23 mouse cellular contexts compared by ENCODE assay signal in genomic region chr8:109790938-109791337, GRCm38 (mm10). TPM values are rescaled to one million over a fixed set of nuclear protein-coding genes. Genes with fewer than 3 reads are reported as not detected.
DNase-seq lines count a peak whose midpoint lies in the region; ATAC-seq and TF ChIP-seq lines count a peak whose summit lies in the region.
"Had no signal": no experiment of that assay in that cellular context is flagged by ENCODE, and none has a peak within 500 bp of the region (broad histone marks: within the 10 kb centered on the region; RNA-seq: fewer than 3 reads in every experiment).

No protein-coding gene starts in this region.

- H3K9me3 ChIP-seq in G1E (replicated peaks): no peaks in the 10 kb centered on the region
- no peaks in the 10 kb centered on the region for H3K9me3 ChIP-seq in liver, embryonic 14.5 days (ENCODE audit: control insufficient read depth, low read length)
- H3K9me3 ChIP-seq: heart, embryonic 12.5 days; kidney, embryonic 15.5 days; lung, embryonic 15.5 days; midbrain, embryonic 13.5 days had no signal

- 0 out of 2 replicates have a peak, but pooled peaks have one; percentile 40 for TF ChIP-seq EP300 in liver, embryonic 14.5 days (IDR thresholded peaks at IDR 0.05; ENCODE audit: low read depth)

- H3K4me3 ChIP-seq in G1E (ENCODE audit: low read depth, low read length): no peak overlapping the region
- H3K4me3 ChIP-seq in liver, embryonic 14.5 days (ENCODE audit: insufficient read depth in 1 of 2, low read depth in 2 of 2, low read length in 2 of 2): no peak overlapping the region
- H3K4me3 ChIP-seq: heart, embryonic 12.5 days; kidney, embryonic 15.5 days; left cerebral cortex, adult 2 months; lung, embryonic 15.5 days; midbrain, embryonic 13.5 days had no signal

- no peak overlapping the region for H3K9ac ChIP-seq in liver, embryonic 14.5 days (replicated peaks)
- H3K9ac ChIP-seq: heart, embryonic 12.5 days; kidney, embryonic 15.5 days; lung, embryonic 15.5 days; midbrain, embryonic 13.5 days had no signal

- peak overlapping the region; percentile 12; the same call in 1 of the 2 replicates for H3K27ac ChIP-seq in liver, embryonic 14.5 days
- H3K27ac ChIP-seq: kidney, embryonic 15.5 days; left cerebral cortex, adult 2 months; lung, embryonic 15.5 days; macrophage; midbrain, embryonic 13.5 days had no signal

- WGBS in liver, embryonic 14.5 days (ENCODE audit: insufficient replicate concordance): 14% methylated on average over 2 of the region's 2 CpGs

- H3K36me3 ChIP-seq in G1E (replicated peaks): peaks cover 7% of the 10 kb centered on the region
- no peaks in the 10 kb centered on the region for H3K36me3 ChIP-seq in liver, embryonic 14.5 days (replicated peaks; ENCODE audit: control insufficient read depth, insufficient read depth, low read depth)
- H3K36me3 ChIP-seq: heart, embryonic 12.5 days; lung, embryonic 15.5 days; midbrain, embryonic 13.5 days had no signal

- H3K4me1 ChIP-seq in G1E (ENCODE audit: insufficient read depth, low read depth, low read length): peaks cover 26% of the 10 kb centered on the region
- peaks cover 21 to 26% of the 10 kb centered on the region in 2 experiments for H3K4me1 ChIP-seq in liver, embryonic 14.5 days (replicated peaks; ENCODE audit: control insufficient read depth in 2 of 2, insufficient read depth in 2 of 2, low read length in 1 of 2)
- H3K4me1 ChIP-seq: lung, embryonic 15.5 days; midbrain, embryonic 13.5 days had no signal

- no peaks in the 10 kb centered on the region for H3K27me3 ChIP-seq in G1E (ENCODE audit: insufficient read depth, low read length)
- H3K27me3 ChIP-seq in liver, embryonic 14.5 days (ENCODE audit: control insufficient read depth, insufficient read depth, low read length): no peaks in the 10 kb centered on the region
- H3K27me3 ChIP-seq: CH12.LX; heart, embryonic 12.5 days; kidney, embryonic 15.5 days; lung, embryonic 15.5 days; midbrain, embryonic 13.5 days had no signal

- DNase-seq in G1E (ENCODE audit: low spot score): no peak
- DNase-seq in liver, embryonic 14.5 days (ENCODE audit: low read depth in 3 of 3, low spot score in 3 of 3): peak in 2 of 3 experiments; percentile 44 to 49
- DNase-seq in embryo, embryonic 10 days (ENCODE audit: low spot score): no peak
- DNase-seq in layer of hippocampus, adult 9-11 months: no peak
- DNase-seq: adrenal gland, adult 8-10 months; B cell, adult 2 months; cerebellum, adult 9-10 months; heart, postnatal 10 days; kidney, postnatal 36 days; right cerebral cortex, postnatal 14 days; spleen, adult 18-20 months had no signal

- peak; percentile 76 for ATAC-seq in G1E (ENCODE audit: extremely low read depth, insufficient number of reproducible peaks, low FRiP score, poor library complexity, severe bottlenecking)
- ATAC-seq in erythroblast, adult 5-6 weeks (replicated peaks; ENCODE audit: low FRiP score, poor library complexity, severe bottlenecking): peak; percentile 67; the same call in 1 of the 2 replicates
- ATAC-seq in liver, embryonic 14.5 days (ENCODE audit: insufficient read depth): peak; percentile 90
- peak; percentile 93 for ATAC-seq in megakaryocyte progenitor cell, adult 5-6 weeks (replicated peaks; ENCODE audit: poor library complexity)
- ATAC-seq in granulocyte monocyte progenitor cell, adult 5-6 weeks (replicated peaks; ENCODE audit: poor library complexity, severe bottlenecking): no peak
- ATAC-seq: activated CD4-positive, CD25-positive, alpha-beta regulatory T cell, adult 4 months; intestine, postnatal 0 days; midbrain, embryonic 13.5 days had no signal

- TF ChIP-seq CTCF in G1E (IDR thresholded peaks at IDR 0.05; ENCODE audit: low read depth, low read length): no peak
- 0 out of 2 replicates have a peak, but pooled peaks have one; percentile 9 for TF ChIP-seq CTCF in liver, embryonic 14.5 days (IDR thresholded peaks at IDR 0.05; ENCODE audit: low read depth)

- peak overlapping the region; percentile 18 for H3K4me2 ChIP-seq in liver, embryonic 14.5 days (ENCODE audit: low read depth)
- H3K4me2 ChIP-seq: heart, embryonic 12.5 days; kidney, embryonic 15.5 days; lung, embryonic 15.5 days; midbrain, embryonic 13.5 days had no signal

RNA-seq across cellular contexts. Expression of gene Ap1g1, which starts 12.6 kb away (rescaled TPM):
- total RNA-seq in G1E (2014; fragmentation: Nextera tagmentation): 114 and 127 TPM in 2 replicates
- 76.0 and 87.5 TPM in 2 replicates for total RNA-seq in G1E (2017)
- polyA plus RNA-seq in G1E (2012): 49.3 and 73.7 TPM in 2 replicates
- 35.7 and 85.7 TPM in 2 replicates for total RNA-seq in erythroblast, adult 5-6 weeks (2015; ENCODE audit: low replicate concordance)
- 26.2 and 55.2 TPM in 2 replicates for total RNA-seq in erythroblast, adult 5-6 weeks (2017; ENCODE audit: low replicate concordance)
- 12.5 and 13.8 TPM in 2 replicates for polyA plus RNA-seq in liver, embryonic 14.5 days (2012; rRNA removed)
- polyA plus RNA-seq in liver, embryonic 14.5 days (2014; fragmentation: Nextera tagmentation; extraction: Ambion mirVana): 10.0 and 12.1 TPM in 2 replicates
- 87.8 and 95.1 TPM in 2 replicates for total RNA-seq in megakaryocyte progenitor cell, adult 5-6 weeks (2015)
- 61.5 and 67.1 TPM in 2 replicates for total RNA-seq in megakaryocyte progenitor cell, adult 5-6 weeks (2017)
- 85.2 and 89.6 TPM in 2 replicates for total RNA-seq in granulocyte monocyte progenitor cell, adult 5-6 weeks (2014; fragmentation: Nextera tagmentation)
- total RNA-seq in granulocyte monocyte progenitor cell, adult 5-6 weeks (2017): 68.4 and 88.4 TPM in 2 replicates

RNA-seq across cellular contexts. Expression of gene Atxn1l, which starts 53.4 kb away (rescaled TPM):
- 27.6 and 29.5 TPM in 2 replicates for total RNA-seq in G1E (2014; fragmentation: Nextera tagmentation)
- 18.4 and 20.7 TPM in 2 replicates for total RNA-seq in G1E (2017)
- 33.4 and 36.8 TPM in 2 replicates for polyA plus RNA-seq in G1E (2012)
- total RNA-seq in erythroblast, adult 5-6 weeks (2015; ENCODE audit: low replicate concordance): 1.3 and 5.6 TPM in 2 replicates
- 3.5 and 4.3 TPM in 2 replicates for total RNA-seq in erythroblast, adult 5-6 weeks (2017; ENCODE audit: low replicate concordance)
- polyA plus RNA-seq in liver, embryonic 14.5 days (2012; rRNA removed): 2.2 and 2.5 TPM in 2 replicates
- polyA plus RNA-seq in liver, embryonic 14.5 days (2014; fragmentation: Nextera tagmentation; extraction: Ambion mirVana): 2.0 and 2.1 TPM in 2 replicates
- total RNA-seq in megakaryocyte progenitor cell, adult 5-6 weeks (2015): 8.7 and 16.2 TPM in 2 replicates
- 13.7 and 14.7 TPM in 2 replicates for total RNA-seq in megakaryocyte progenitor cell, adult 5-6 weeks (2017)
- total RNA-seq in granulocyte monocyte progenitor cell, adult 5-6 weeks (2014; fragmentation: Nextera tagmentation): 12.4 and 16.8 TPM in 2 replicates
- 13.5 and 18.4 TPM in 2 replicates for total RNA-seq in granulocyte monocyte progenitor cell, adult 5-6 weeks (2017)

Comparison
In these comparisons a context has a peak if more than half of its experiments do, and no peak if none do; other contexts are left out.
1. DNase-seq: peak in liver, embryonic 14.5 days (2 of 3); none in G1E (single experiment), embryo, embryonic 10 days (single experiment) and layer of hippocampus, adult 9-11 months (single experiment).